Comparison of ENCODE assay signal across 19 mouse cellular contexts in the genomic region with DNA sequence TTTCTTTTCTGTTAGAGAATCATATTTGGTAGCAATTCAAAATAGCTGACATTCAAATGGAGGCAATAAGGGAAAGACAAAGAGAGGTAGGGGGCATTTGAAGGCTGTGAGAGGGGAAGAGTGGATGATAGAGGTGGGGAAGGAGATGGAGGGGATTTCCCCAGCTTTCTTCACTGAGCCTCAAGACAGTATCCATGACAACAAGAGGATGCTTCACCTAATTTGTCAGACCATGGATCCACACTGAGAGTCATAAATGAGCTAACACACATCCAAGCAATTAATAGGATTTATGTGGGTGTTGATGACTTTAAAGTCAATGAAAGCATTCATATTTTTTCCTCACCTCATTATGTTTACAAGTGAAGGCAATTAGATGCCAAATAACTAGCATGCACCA.
A peak's percentile ranks its signal among the peaks of the same experiment; 100 is the strongest.
DNase-seq lines count a peak whose midpoint lies in the region; ATAC-seq and TF ChIP-seq lines count a peak whose summit lies in the region.
"Had no signal": no experiment of that assay in that cellular context is flagged by ENCODE, and none has a peak within 500 bp of the region (broad histone marks: within the 10 kb centered on the region; RNA-seq: fewer than 3 reads in every experiment).

No protein-coding gene starts in this region.

- ATAC-seq in hindbrain, embryonic 12.5 days (ENCODE audit: low FRiP score) = peak; percentile 41; the same call in 1 of the 2 replicates
- ATAC-seq in hindbrain, embryonic 16.5 days = no peak
- no peak for ATAC-seq in midbrain, postnatal 0 days (ENCODE audit: low FRiP score)
- ATAC-seq in midbrain, embryonic 11.5 days (ENCODE audit: low FRiP score) = no peak
- peak; percentile 75 for ATAC-seq in neural tube, embryonic 13.5 days (ENCODE audit: low read depth)
- ATAC-seq: intestine, embryonic 16.5 days had no signal

- no peak overlapping the region for H3K27ac ChIP-seq in hindbrain, embryonic 12.5 days
- no peak overlapping the region for H3K27ac ChIP-seq in hindbrain, embryonic 16.5 days (ENCODE audit: low read depth, low read length)
- no peak overlapping the region for H3K27ac ChIP-seq in midbrain, postnatal 0 days (ENCODE audit: low read depth, low read length)
- H3K27ac ChIP-seq in midbrain, embryonic 11.5 days (ENCODE audit: low read depth, low read length) = no peak overlapping the region
- H3K27ac ChIP-seq in neural tube, embryonic 13.5 days (replicated peaks) = no peak overlapping the region
- H3K27ac ChIP-seq: embryonic facial prominence, embryonic 15.5 days; forebrain, embryonic 12.5 days; gastrocnemius, adult 2 months; heart, embryonic 13.5 days had no signal

- no peak overlapping the region for H3K4me3 ChIP-seq in hindbrain, embryonic 12.5 days
- H3K4me3 ChIP-seq in hindbrain, embryonic 16.5 days (ENCODE audit: low read length) = no peak overlapping the region
- H3K4me3 ChIP-seq in midbrain, postnatal 0 days (ENCODE audit: low read depth, low read length) = no peak overlapping the region
- H3K4me3 ChIP-seq in midbrain, embryonic 11.5 days (ENCODE audit: low read depth, low read length) = no peak overlapping the region
- H3K4me3 ChIP-seq in neural tube, embryonic 13.5 days = no peak overlapping the region
- H3K4me3 ChIP-seq: embryonic facial prominence, embryonic 15.5 days; erythroblast, embryonic 14.5 days; forebrain, embryonic 12.5 days; gastrocnemius, adult 2 months; heart, embryonic 13.5 days had no signal

- no peaks in the 10 kb centered on the region for H3K36me3 ChIP-seq in hindbrain, embryonic 12.5 days
- H3K36me3 ChIP-seq in hindbrain, embryonic 16.5 days (ENCODE audit: control insufficient read depth, insufficient read depth, low read length) = no peaks in the 10 kb centered on the region
- no peaks in the 10 kb centered on the region for H3K36me3 ChIP-seq in midbrain, postnatal 0 days (ENCODE audit: insufficient read depth, low read length)
- H3K36me3 ChIP-seq in midbrain, embryonic 11.5 days (ENCODE audit: control insufficient read depth, insufficient read depth, low read length) = no peaks in the 10 kb centered on the region
- no peaks in the 10 kb centered on the region for H3K36me3 ChIP-seq in neural tube, embryonic 13.5 days
- H3K36me3 ChIP-seq: embryonic facial prominence, embryonic 15.5 days; forebrain, embryonic 12.5 days; heart, embryonic 13.5 days had no signal

- no peaks in the 10 kb centered on the region for H3K9me3 ChIP-seq in hindbrain, embryonic 12.5 days (replicated peaks)
- no peaks in the 10 kb centered on the region for H3K9me3 ChIP-seq in hindbrain, embryonic 16.5 days (ENCODE audit: control insufficient read depth, low read length)
- no peaks in the 10 kb centered on the region for H3K9me3 ChIP-seq in midbrain, postnatal 0 days (ENCODE audit: low read length)
- no peaks in the 10 kb centered on the region for H3K9me3 ChIP-seq in midbrain, embryonic 11.5 days (ENCODE audit: control insufficient read depth, low read length)
- no peaks in the 10 kb centered on the region for H3K9me3 ChIP-seq in neural tube, embryonic 13.5 days
- H3K9me3 ChIP-seq: embryonic facial prominence, embryonic 15.5 days; forebrain, embryonic 12.5 days; heart, embryonic 13.5 days had no signal

- no peaks in the 10 kb centered on the region for H3K4me1 ChIP-seq in hindbrain, embryonic 12.5 days
- no peaks in the 10 kb centered on the region for H3K4me1 ChIP-seq in hindbrain, embryonic 16.5 days (ENCODE audit: control insufficient read depth, insufficient read depth, low read depth, low read length)
- no peaks in the 10 kb centered on the region for H3K4me1 ChIP-seq in midbrain, postnatal 0 days (ENCODE audit: insufficient read depth, low read length)
- no peaks in the 10 kb centered on the region for H3K4me1 ChIP-seq in midbrain, embryonic 11.5 days (ENCODE audit: control insufficient read depth, insufficient read depth, low read length)
- 0 out of 2 replicates have a peak, but pooled peaks cover 5% of the 10 kb centered on the region for H3K4me1 ChIP-seq in neural tube, embryonic 13.5 days (replicated peaks)
- H3K4me1 ChIP-seq: embryonic facial prominence, embryonic 15.5 days; forebrain, embryonic 12.5 days; heart, embryonic 13.5 days had no signal

- no peak for TF ChIP-seq CTCF in midbrain, postnatal 0 days (IDR thresholded peaks at IDR 0.05)

- no peak overlapping the region for H3K9ac ChIP-seq in hindbrain, embryonic 12.5 days
- no peak overlapping the region for H3K9ac ChIP-seq in hindbrain, embryonic 16.5 days (ENCODE audit: low read depth, low read length)
- no peak overlapping the region for H3K9ac ChIP-seq in midbrain, postnatal 0 days (replicated peaks; ENCODE audit: low read length, poor library complexity, severe bottlenecking)
- H3K9ac ChIP-seq in midbrain, embryonic 11.5 days (ENCODE audit: low read length) = no peak overlapping the region
- no peak overlapping the region for H3K9ac ChIP-seq in neural tube, embryonic 13.5 days
- H3K9ac ChIP-seq: embryonic facial prominence, embryonic 15.5 days; forebrain, embryonic 12.5 days; heart, embryonic 13.5 days had no signal

- H3K4me2 ChIP-seq in hindbrain, embryonic 12.5 days (replicated peaks) = no peak overlapping the region
- no peak overlapping the region for H3K4me2 ChIP-seq in hindbrain, embryonic 16.5 days (ENCODE audit: low read length)
- no peak overlapping the region for H3K4me2 ChIP-seq in midbrain, postnatal 0 days (ENCODE audit: low read depth, low read length, poor library complexity, severe bottlenecking)
- no peak overlapping the region for H3K4me2 ChIP-seq in midbrain, embryonic 11.5 days
- no peak overlapping the region for H3K4me2 ChIP-seq in neural tube, embryonic 13.5 days
- H3K4me2 ChIP-seq: embryonic facial prominence, embryonic 15.5 days; forebrain, embryonic 12.5 days; heart, embryonic 13.5 days had no signal

- DNase-seq in midbrain, postnatal 0 days (ENCODE audit: low spot score) = peak; percentile 2
- no peak for DNase-seq in midbrain, embryonic 11.5 days (ENCODE audit: low spot score, missing footprints)
- DNase-seq in thymus, postnatal 4 days = no peak
- DNase-seq: adrenal gland, adult 2 months; adrenal gland, postnatal 25 days; cerebellum, adult 2 months; cerebellum, postnatal 14 days; embryo, embryonic 11 days; gastrocnemius, adult 2 months; gastrocnemius, postnatal 25 days; heart, postnatal 36 days had no signal

- no peaks in the 10 kb centered on the region for H3K27me3 ChIP-seq in hindbrain, embryonic 12.5 days
- H3K27me3 ChIP-seq in hindbrain, embryonic 16.5 days (replicated peaks; ENCODE audit: control insufficient read depth, insufficient read depth, low read length) = no peaks in the 10 kb centered on the region
- no peaks in the 10 kb centered on the region for H3K27me3 ChIP-seq in midbrain, postnatal 0 days (ENCODE audit: insufficient read depth, low read length)
- H3K27me3 ChIP-seq in midbrain, embryonic 11.5 days (ENCODE audit: control insufficient read depth, insufficient read depth, low read length) = no peaks in the 10 kb centered on the region
- no peaks in the 10 kb centered on the region for H3K27me3 ChIP-seq in neural tube, embryonic 13.5 days
- H3K27me3 ChIP-seq: embryonic facial prominence, embryonic 15.5 days; forebrain, embryonic 12.5 days; heart, embryonic 13.5 days had no signal

Comparison
In these comparisons a context has a peak if more than half of its experiments do, and no peak if none do; other contexts are left out.
1. ATAC-seq: peak in hindbrain, embryonic 12.5 days (single experiment) and neural tube, embryonic 13.5 days (single experiment); none in hindbrain, embryonic 16.5 days (single experiment), midbrain, postnatal 0 days (single experiment) and midbrain, embryonic 11.5 days (single experiment).